Mouse (Mus musculus) hindbrain, embryonic 12.5 days (tissue): ENCODE measurements around the gene Socs3. TPM values are rescaled to one million over a fixed set of nuclear protein-coding genes. Genes with fewer than 3 reads are reported as not detected.
A peak's percentile ranks its signal among the peaks of the same experiment; 100 is the strongest.

Source experiments
- ATAC-seq: fragments of 200-750 bp; cut with Nextera tagmentation; 2 replicates; pipeline ENCODE4 v1.8.0; 2017; ENCODE audit warnings: moderate TSS enrichment; ENCODE audit not compliant: low FRiP score
- H3K27ac ChIP-seq: fragments of 300-500 bp; sonication (generic); 2 replicates; pipeline ENCODE4 v1.5.1; 2016; ENCODE audit warnings: mild to moderate bottlenecking
- H3K27me3 ChIP-seq: fragments of 300-500 bp; sonication (generic); 2 replicates; pipeline ENCODE4 v1.6.1; 2016; ENCODE audit warnings: mild to moderate bottlenecking
- H3K36me3 ChIP-seq: fragments of 300-500 bp; sonication (generic); 2 replicates; pipeline ENCODE4 v1.6.1; 2016; ENCODE audit warnings: mild to moderate bottlenecking
- H3K4me1 ChIP-seq: fragments of 300-500 bp; sonication (generic); 2 replicates; pipeline ENCODE4 v1.6.1; 2016
- H3K4me2 ChIP-seq: fragments of 300-500 bp; sonication (generic); replicated peaks from 2 replicates; pipeline ENCODE4 v1.6.1; 2016; ENCODE audit warnings: mild to moderate bottlenecking
- H3K4me3 ChIP-seq: fragments of 300-500 bp; sonication (generic); 2 replicates; pipeline ENCODE4 v1.5.1; 2016; ENCODE audit warnings: mild to moderate bottlenecking
- H3K9ac ChIP-seq: fragments of 300-500 bp; sonication (generic); 2 replicates; pipeline ENCODE4 v1.6.1; 2016; ENCODE audit warnings: mild to moderate bottlenecking, moderate library complexity
- H3K9me3 ChIP-seq: fragments of 300-500 bp; sonication (generic); replicated peaks from 2 replicates; pipeline ENCODE4 v1.6.1; 2016; ENCODE audit warnings: mild to moderate bottlenecking
- WGBS: fragments of 180-500 bp; shearing (Covaris S2); methylation state at CpG from one replicate; pipeline ENCODE4 v1.1.7; 2016; 5-methylcytosine and 5-hydroxymethylcytosine counted together
- polyA plus RNA-seq: library from polyadenylated mRNA; unstranded; fragments of >200 nt; fragmentation: Nextera tagmentation; extraction: Ambion mirVana; gene quantifications from 2 replicates; pipeline ENCODE4 v1.2.1, GENCODE M21; 2016

Socs3 gene
- polyA plus RNA-seq, 1 experiment from 2014 or later = 11.8 TPM

- Histone ChIP-seq H3K27me3 (peaks cover 43% of the 10 kb centered on the region), H3K4me1 (peaks cover 68% of the 10 kb centered on the region), H3K4me3 (peak overlapping the region; percentile 63), H3K36me3 (no peaks in the 10 kb centered on the region), H3K4me2 (peak overlapping the region; percentile 68), H3K9me3 (no peaks in the 10 kb centered on the region), H3K27ac (no peak overlapping the region), H3K9ac (peak overlapping the region; percentile 85)
- no peak for ATAC-seq
- 6% methylated on average over 34 of the region's 34 CpGs for WGBS
Observed at GRCm38 (mm10) chr11:117967249-117968015, 2.4 kb downstream of the Socs3 start.

- no peaks in the 10 kb centered on the region for H3K36me3 ChIP-seq
- peak overlapping the region; percentile 63 for H3K4me3 ChIP-seq
- peak overlapping the region; percentile 68 for H3K4me2 ChIP-seq
- no peak overlapping the region for H3K27ac ChIP-seq
- no peak for ATAC-seq
- WGBS = 31% methylated on average over 7 of the region's 7 CpGs
- H3K9ac ChIP-seq = peak overlapping the region; percentile 85; the same call in 1 of the 2 replicates
- peaks cover 36% of the 10 kb centered on the region for H3K27me3 ChIP-seq
- peaks cover 75% of the 10 kb centered on the region for H3K4me1 ChIP-seq
- H3K9me3 ChIP-seq = no peaks in the 10 kb centered on the region
Observed at GRCm38 (mm10) chr11:117966506-117967100, 3.2 kb downstream of the Socs3 start.

GRCm38 (mm10) chr11:117965561-117965981, 4.3 kb downstream of the Socs3 start:
- no peak for ATAC-seq
- Histone ChIP-seq H3K4me3 (no peak overlapping the region), H3K4me1 (peaks cover 75% of the 10 kb centered on the region), H3K9me3 (no peaks in the 10 kb centered on the region), H3K27ac (no peak overlapping the region), H3K9ac (no peak overlapping the region), H3K36me3 (no peaks in the 10 kb centered on the region), H3K27me3 (peaks cover 43% of the 10 kb centered on the region), H3K4me2 (peak overlapping the region; percentile 21; the same call in 1 of the 2 replicates)
- WGBS = 17% methylated on average over 9 of the region's 9 CpGs

GRCm38 (mm10) chr11:117965052-117965451, 4.8 kb downstream of the Socs3 start:
- Histone ChIP-seq H3K4me2 (peak overlapping the region; percentile 72; the same call in 1 of the 2 replicates), H3K27me3 (peaks cover 46% of the 10 kb centered on the region), H3K9ac (no peak overlapping the region), H3K9me3 (no peaks in the 10 kb centered on the region), H3K4me3 (no peak overlapping the region), H3K36me3 (no peaks in the 10 kb centered on the region), H3K4me1 (peaks cover 71% of the 10 kb centered on the region), H3K27ac (no peak overlapping the region)
- WGBS = 19% methylated on average over 7 of the region's 7 CpGs
- ATAC-seq = no peak

- Histone ChIP-seq H3K4me2 (peak overlapping the region; percentile 72), H3K27ac (peak overlapping the region; percentile 68), H3K36me3 (no peaks in the 10 kb centered on the region), H3K9me3 (no peaks in the 10 kb centered on the region), H3K27me3 (peaks cover 46% of the 10 kb centered on the region), H3K9ac (no peak overlapping the region), H3K4me1 (peaks cover 67% of the 10 kb centered on the region), H3K4me3 (no peak overlapping the region)
- WGBS = 17% methylated on average over 1 of the region's 1 CpGs
- ATAC-seq = no peak
Observed at GRCm38 (mm10) chr11:117964294-117964693, 5.6 kb downstream of the Socs3 start.

GRCm38 (mm10) chr11:117963872-117964271, 6.0 kb downstream of the Socs3 start:
- H3K9ac ChIP-seq = peak overlapping the region; percentile 38; the same call in 1 of the 2 replicates
- peaks cover 67% of the 10 kb centered on the region for H3K4me1 ChIP-seq
- H3K9me3 ChIP-seq = no peaks in the 10 kb centered on the region
- WGBS = 1% methylated on average over 9 of the region's 9 CpGs
- peak overlapping the region; percentile 68 for H3K27ac ChIP-seq
- H3K4me3 ChIP-seq = peak overlapping the region; percentile 32
- H3K27me3 ChIP-seq = peaks cover 46% of the 10 kb centered on the region
- H3K4me2 ChIP-seq = peak overlapping the region; percentile 72
- no peaks in the 10 kb centered on the region for H3K36me3 ChIP-seq
- no peak for ATAC-seq

GRCm38 (mm10) chr11:117963091-117963793, 6.6 kb downstream of the Socs3 start:
- no peaks in the 10 kb centered on the region for H3K36me3 ChIP-seq
- H3K4me1 ChIP-seq = peaks cover 69% of the 10 kb centered on the region
- no peaks in the 10 kb centered on the region for H3K9me3 ChIP-seq
- H3K9ac ChIP-seq = peak overlapping the region; percentile 38; the same call in 1 of the 2 replicates
- peak overlapping the region; percentile 72 for H3K4me2 ChIP-seq
- WGBS = under 1% methylated on average over 40 of the region's 40 CpGs
- H3K27ac ChIP-seq = peak overlapping the region; percentile 68
- H3K4me3 ChIP-seq = peak overlapping the region; percentile 32
- H3K27me3 ChIP-seq = peaks cover 46% of the 10 kb centered on the region
- peak; percentile 88 for ATAC-seq

- Histone ChIP-seq H3K4me2 (peak overlapping the region; percentile 72; the same call in 1 of the 2 replicates), H3K27ac (peak overlapping the region; percentile 56; the same call in 1 of the 2 replicates), H3K4me1 (peaks cover 64% of the 10 kb centered on the region), H3K9ac (no peak overlapping the region), H3K4me3 (no peak overlapping the region), H3K27me3 (peaks cover 43% of the 10 kb centered on the region), H3K9me3 (no peaks in the 10 kb centered on the region), H3K36me3 (no peaks in the 10 kb centered on the region)
- ATAC-seq = no peak
- WGBS = 31% methylated on average over 10 of the region's 10 CpGs
Observed at GRCm38 (mm10) chr11:117962228-117963067, 7.4 kb downstream of the Socs3 start.

- no peak for ATAC-seq
- peaks cover 29% of the 10 kb centered on the region for H3K27me3 ChIP-seq
Observed at GRCm38 (mm10) chr11:117960601-117961000, 9.2 kb downstream of the Socs3 start.

GRCm38 (mm10) chr11:117959741-117960381, 10.0 kb downstream of the Socs3 start:
- no peak overlapping the region for H3K27ac ChIP-seq
- no peak overlapping the region for H3K4me2 ChIP-seq
- peaks cover 42% of the 10 kb centered on the region for H3K4me1 ChIP-seq
- H3K27me3 ChIP-seq = peaks cover 21% of the 10 kb centered on the region
- H3K9me3 ChIP-seq = no peaks in the 10 kb centered on the region
- no peak overlapping the region for H3K9ac ChIP-seq
- no peak for ATAC-seq
- no peak overlapping the region for H3K4me3 ChIP-seq
- WGBS = 55% methylated on average over 17 of the region's 17 CpGs
- no peaks in the 10 kb centered on the region for H3K36me3 ChIP-seq

More at GRCm38 (mm10) chr11:117960601-117961000, 9.2 kb downstream of the Socs3 start:
- Histone ChIP-seq H3K4me3 (no peak overlapping the region), H3K9ac (no peak overlapping the region), H3K4me1 (peaks cover 45% of the 10 kb centered on the region), H3K27ac (no peak overlapping the region), H3K9me3 (no peaks in the 10 kb centered on the region), H3K36me3 (no peaks in the 10 kb centered on the region), H3K4me2 (no peak overlapping the region)

- H3K27ac ChIP-seq = no peak overlapping the region
- ATAC-seq = no peak
- no peaks in the 10 kb centered on the region for H3K36me3 ChIP-seq
- no peaks in the 10 kb centered on the region for H3K9me3 ChIP-seq
- no peak overlapping the region for H3K9ac ChIP-seq
- H3K4me2 ChIP-seq = no peak overlapping the region
- peaks cover 14% of the 10 kb centered on the region; the same call in 1 of the 2 replicates for H3K27me3 ChIP-seq
- peaks cover 42% of the 10 kb centered on the region for H3K4me1 ChIP-seq
- 89% methylated on average over 4 of the region's 4 CpGs for WGBS
- no peak overlapping the region for H3K4me3 ChIP-seq
Observed at GRCm38 (mm10) chr11:117959166-117959565, 10.7 kb downstream of the Socs3 start.
